Mouse (Mus musculus): ENCODE measurements at regions not wholly inside any gene's neighbourhood (a gene's known extent, or its start where the extent isn't known, plus 50 kb on each side); places are given as distances from the start of the nearest gene placed in this dataset.

GRCm38 (mm10) chr19:28732998-28733397, 53.1 kb upstream of the Glis3 start:
- DNase-seq (ENCODE audit: low spot score in 2 of 2) = no peak

- no peak for DNase-seq (ENCODE audit: low spot score in 2 of 2)
Measured at GRCm38 (mm10) chr19:28733781-28734180, 53.9 kb upstream of the Glis3 start.

DNA sequence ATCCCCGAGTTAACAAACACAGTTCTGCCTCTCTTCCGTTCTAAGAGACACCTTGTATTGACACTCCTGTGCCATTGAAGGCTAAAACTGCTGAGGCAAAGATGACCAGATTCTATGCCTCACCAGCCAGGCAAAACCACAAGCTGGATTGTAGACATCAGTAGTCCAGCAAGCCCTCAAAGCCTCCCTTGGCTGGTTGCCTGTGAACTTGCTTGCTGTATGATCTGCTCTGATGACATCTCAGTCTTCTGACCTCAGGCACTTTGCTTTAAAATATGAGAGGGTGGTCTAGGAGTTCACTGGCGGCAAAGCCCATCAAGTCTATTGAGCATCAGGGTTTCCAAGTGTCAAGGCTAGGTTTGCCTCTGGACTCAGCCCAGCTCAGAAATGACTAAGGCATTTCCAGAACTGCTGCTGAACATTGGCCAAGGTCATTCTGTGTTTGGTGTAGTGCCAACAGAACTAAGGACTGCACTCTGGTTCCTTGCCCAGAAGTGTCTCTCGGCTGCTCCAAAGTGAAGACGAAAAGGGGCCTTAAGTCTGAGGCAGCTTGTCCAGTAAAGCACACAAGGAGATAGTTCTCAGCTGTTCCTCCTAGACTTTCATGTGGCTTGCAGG, 63.4 kb upstream of the Glis3 start:
- peak; percentile 11 to 56 for DNase-seq (ENCODE audit: low spot score in 2 of 2)

DNA sequence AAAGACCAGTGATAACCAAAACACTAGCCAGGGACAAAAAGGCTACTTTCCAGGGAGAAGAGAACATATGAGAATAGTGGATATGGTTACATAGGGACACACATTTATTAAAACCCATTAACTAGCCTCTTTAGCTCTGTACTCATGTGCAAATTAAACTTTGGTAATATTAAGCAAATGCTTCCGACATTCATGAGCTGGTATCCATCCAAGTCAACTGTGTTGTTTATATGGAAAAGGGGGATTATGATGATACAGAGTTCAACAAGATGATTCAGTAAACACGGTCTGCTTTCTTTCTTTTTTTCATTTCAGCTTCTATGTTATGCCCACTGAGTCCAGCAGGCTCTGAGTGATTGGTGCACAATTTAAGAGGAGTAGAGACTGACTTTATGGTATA, 65.2 kb upstream of the Glis3 start:
- DNase-seq (ENCODE audit: low spot score in 2 of 2) = no peak

DNA sequence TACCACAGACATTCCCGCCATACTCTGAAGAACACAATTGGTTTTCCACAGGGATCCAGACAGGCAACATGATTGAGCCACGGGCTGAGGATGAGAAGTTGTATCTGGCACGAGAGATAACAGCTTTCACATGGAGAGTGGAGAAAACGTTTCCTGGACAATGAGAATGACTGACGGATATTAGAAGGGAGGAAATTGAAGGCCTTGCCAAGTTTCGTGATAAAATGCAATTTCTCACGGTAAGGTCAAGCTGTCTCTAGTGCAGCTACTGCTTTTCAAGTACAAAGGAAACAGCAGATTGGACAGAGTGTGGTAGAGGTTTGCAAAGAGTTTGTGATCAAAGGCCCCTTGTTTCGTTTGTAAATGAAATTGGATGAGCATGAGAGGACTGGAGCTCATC, 65.7 kb upstream of the Glis3 start:
- DNase-seq (ENCODE audit: low spot score in 2 of 2) = no peak

GRCm38 (mm10) chr19:28751091-28751490, 71.2 kb upstream of the Glis3 start:
- no peak for DNase-seq (ENCODE audit: low spot score in 2 of 2)

GRCm38 (mm10) chr19:28758854-28759253, 76.0 kb upstream of the Slc1a1 start:
- peak in 1 of 2 experiments; percentile 27 for DNase-seq (ENCODE audit: low spot score in 2 of 2)

- DNase-seq (ENCODE audit: low spot score in 2 of 2) = no peak
Measured at GRCm38 (mm10) chr19:28764795-28765360, 70.0 kb upstream of the Slc1a1 start.

DNA sequence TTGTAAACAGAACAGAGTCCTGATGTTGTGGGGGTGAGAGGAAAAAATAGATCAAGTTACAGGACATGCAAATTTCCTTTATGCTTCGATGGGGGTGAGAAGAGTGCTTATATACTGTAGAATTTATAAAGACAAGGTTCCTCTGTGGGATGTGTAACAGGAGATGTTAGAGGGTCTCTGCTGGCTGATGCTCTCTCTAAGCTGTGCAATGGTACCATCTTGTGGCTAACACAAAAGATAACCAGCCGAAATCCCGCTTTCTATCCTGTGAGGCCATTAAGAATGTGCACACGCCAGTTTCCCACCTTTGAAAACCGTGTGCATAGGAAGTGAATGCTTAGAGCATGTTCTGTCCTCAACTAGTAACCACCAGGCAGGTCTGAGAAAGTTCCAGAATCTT, 66.6 kb upstream of the Slc1a1 start:
- no peak for DNase-seq (ENCODE audit: low spot score in 2 of 2)

GRCm38 (mm10) chr19:28770419-28770818, 64.4 kb upstream of the Slc1a1 start:
- no peak for DNase-seq (ENCODE audit: low spot score in 2 of 2)

DNA sequence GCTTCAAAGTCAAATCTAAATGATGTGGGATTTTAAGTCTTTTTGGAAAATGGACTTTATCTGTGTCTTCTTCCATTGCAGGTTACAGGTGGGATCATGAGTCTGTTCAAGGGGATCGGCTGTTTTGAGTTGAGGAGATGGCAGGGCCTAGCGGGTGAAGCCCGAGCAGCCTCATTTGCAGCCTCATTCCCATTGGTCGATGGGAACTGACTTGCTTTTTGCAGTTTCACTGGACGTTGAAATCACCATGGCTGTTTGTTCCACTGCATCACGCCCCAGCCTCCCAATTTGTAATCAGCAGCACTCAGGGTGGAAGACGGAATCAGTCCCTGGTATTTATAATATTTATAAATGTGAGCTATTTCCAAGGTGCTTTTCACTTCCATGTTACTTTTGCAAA, 63.0 kb upstream of the Slc1a1 start:
- no peak for DNase-seq (ENCODE audit: low spot score in 2 of 2)

- no peak for DNase-seq (ENCODE audit: low spot score in 2 of 2)
Measured at GRCm38 (mm10) chr19:28772840-28773570, 61.8 kb upstream of the Slc1a1 start.

- peak in 1 of 2 experiments; percentile 4 for DNase-seq (ENCODE audit: low spot score in 2 of 2)
Measured at GRCm38 (mm10) chr19:28776868-28777267, 58.0 kb upstream of the Slc1a1 start.

DNA sequence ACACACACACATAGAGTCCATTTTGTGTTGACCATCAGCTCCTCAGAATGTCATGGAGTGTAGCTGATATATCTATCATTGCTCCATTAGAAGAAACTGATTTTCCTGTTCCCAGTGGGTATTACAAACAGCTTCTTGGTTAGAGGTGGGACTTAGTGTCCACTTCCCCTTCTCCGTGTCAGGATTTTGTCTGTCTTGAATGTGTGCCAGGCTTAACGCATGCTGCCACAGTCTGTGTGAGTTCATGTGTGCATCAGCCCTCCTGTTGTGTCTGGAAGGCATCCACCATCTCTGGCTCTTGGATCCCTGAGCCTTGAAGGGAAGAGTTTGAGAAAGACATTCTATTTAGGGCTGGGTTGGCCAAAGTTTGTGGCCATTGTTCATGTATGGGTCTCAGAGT, 57.2 kb upstream of the Slc1a1 start:
- DNase-seq (ENCODE audit: low spot score in 2 of 2) = no peak

DNA sequence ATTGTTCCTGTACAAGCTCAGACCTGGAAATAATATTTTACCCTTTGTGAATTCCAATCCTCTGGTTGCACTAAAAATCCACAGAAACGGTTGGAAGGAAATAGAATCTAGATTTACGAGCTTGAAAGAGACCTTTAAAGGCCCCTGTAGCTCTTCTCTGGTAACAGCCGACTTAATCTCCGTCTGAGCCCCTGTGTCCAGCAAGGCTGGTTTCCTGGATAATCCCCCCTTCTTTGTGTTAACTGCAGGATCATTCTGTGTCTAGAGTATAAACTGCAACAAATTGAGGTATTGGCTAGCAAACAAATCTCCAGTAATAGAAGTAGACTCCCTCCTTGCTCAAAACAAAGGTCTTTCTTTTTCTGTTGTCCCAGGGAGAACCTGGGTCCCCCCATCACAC, 56.5 kb upstream of the Slc1a1 start:
- DNase-seq (ENCODE audit: low spot score in 2 of 2) = no peak

- no peak for DNase-seq (ENCODE audit: low spot score in 2 of 2)
Measured at GRCm38 (mm10) chr19:28781971-28782370, 52.9 kb upstream of the Slc1a1 start.

Measured in urinary bladder, postnatal 36 days (tissue).